Mouse (Mus musculus) urinary bladder, adult 18-20 months (tissue): ENCODE data around the gene Krt19.

ENCODE experiments used
- DNase-seq, 2 experiments: peaks; one replicate each; pipeline ENCODE4 v3.0.0; 2022; ENCODE audit warnings: low spot score in 2 of 2, mixed read lengths in 2 of 2

Gene Krt19

GRCm38 (mm10) chr11:100148615-100149330 is at the start of gene Krt19:
Gene Krt19 (minus strand): TSS chr11:100148665.
- DNase-seq = no peak

GRCm38 (mm10) chr11:100192992-100193391 is 44.5 kb upstream of the Krt19 start, which contains the start of gene Krt9:
Gene Krt9 (minus strand): TSS chr11:100193246.
- DNase-seq = no peak

- DNase-seq = no peak
Observed at GRCm38 (mm10) chr11:100191820-100192219, 43.4 kb upstream of the Krt19 start.

- DNase-seq = no peak
Observed at GRCm38 (mm10) chr11:100186736-100187135, 38.3 kb upstream of the Krt19 start.

- DNase-seq = no peak
Observed at GRCm38 (mm10) chr11:100181725-100182124, 33.3 kb upstream of the Krt19 start.

- DNase-seq = no peak
Observed at GRCm38 (mm10) chr11:100179260-100179659, 30.8 kb upstream of the Krt19 start.

- no peak for DNase-seq
Observed at GRCm38 (mm10) chr11:100178307-100178706, 29.8 kb upstream of the Krt19 start.

GRCm38 (mm10) chr11:100176791-100177190 is 28.3 kb upstream of the Krt19 start:
- no peak for DNase-seq

- peak; percentile 69 to 70 for DNase-seq
Observed at GRCm38 (mm10) chr11:100168765-100169762, 20.6 kb upstream of the Krt19 start.

GRCm38 (mm10) chr11:100168071-100168470 is 19.6 kb upstream of the Krt19 start:
- peak; percentile 75 to 88 for DNase-seq

GRCm38 (mm10) chr11:100164392-100164791 is 15.9 kb upstream of the Krt19 start:
- DNase-seq = no peak

- no peak for DNase-seq
Observed at GRCm38 (mm10) chr11:100157908-100158477, 9.5 kb upstream of the Krt19 start.

- no peak for DNase-seq
Observed at GRCm38 (mm10) chr11:100157331-100157730, 8.9 kb upstream of the Krt19 start.

GRCm38 (mm10) chr11:100155497-100156255 is 7.2 kb upstream of the Krt19 start:
- no peak for DNase-seq

GRCm38 (mm10) chr11:100147566-100148353 is 705 bp downstream of the Krt19 start:
- DNase-seq = no peak

- peak; percentile 71 to 74 for DNase-seq
Observed at GRCm38 (mm10) chr11:100145858-100146560, 2.5 kb downstream of the Krt19 start.

GRCm38 (mm10) chr11:100145104-100145503 is 3.4 kb downstream of the Krt19 start:
- DNase-seq = peak; percentile 67 to 73

- DNase-seq = no peak
Observed at GRCm38 (mm10) chr11:100140966-100141365, 7.5 kb downstream of the Krt19 start.

GRCm38 (mm10) chr11:100139391-100139790 is 9.1 kb downstream of the Krt19 start:
- peak in 1 of 2 experiments; percentile 31 for DNase-seq

GRCm38 (mm10) chr11:100138809-100139208 is 9.7 kb downstream of the Krt19 start:
- DNase-seq = no peak
